Mouse (Mus musculus): ENCODE data around the gene Ppp4c. TPM values are rescaled to one million over a fixed set of nuclear protein-coding genes. Genes with fewer than 3 reads are reported as not detected.

The Ppp4c gene
- polyA plus RNA-seq, 1 experiment from 2014 or later = 313 TPM

DNA sequence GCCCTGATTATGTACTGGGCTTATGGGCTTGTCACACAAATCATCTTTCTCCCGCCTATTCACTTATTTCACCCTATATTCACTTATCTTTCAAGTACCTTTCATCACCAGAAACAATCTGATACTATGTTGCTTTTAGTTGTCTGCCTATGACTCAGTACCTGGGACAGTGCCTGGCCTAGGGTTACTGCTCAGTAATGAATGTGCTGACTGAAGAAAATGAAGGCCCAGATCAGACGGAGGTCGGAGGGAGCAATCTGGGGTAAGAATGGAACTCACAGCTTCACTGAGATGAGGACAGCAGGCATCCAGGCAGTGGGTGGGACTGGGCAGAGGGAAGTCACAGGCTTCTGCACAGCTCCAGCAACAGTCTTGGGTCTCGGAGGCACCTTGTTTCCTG lies 15.1 kb upstream of the Ppp4c start:
- no peak overlapping the region for H3K27ac ChIP-seq (ENCODE audit: low read depth, low read length)
- H3K9me3 ChIP-seq (ENCODE audit: control insufficient read depth, low read length) = no peaks in the 10 kb centered on the region
- ATAC-seq (ENCODE audit: low FRiP score) (no peak), DNase-seq (ENCODE audit: low spot score) (no peak)
- no peak overlapping the region for H3K4me3 ChIP-seq (ENCODE audit: low read depth, low read length)
- H3K27me3 ChIP-seq (ENCODE audit: control insufficient read depth, insufficient read depth, low read length) = no peaks in the 10 kb centered on the region
- H3K4me1 ChIP-seq (replicated peaks; ENCODE audit: control insufficient read depth, insufficient read depth, low read length) = peaks cover 9% of the 10 kb centered on the region
- peak overlapping the region; percentile 85 for H3K4me2 ChIP-seq (replicated peaks; ENCODE audit: low read depth, low read length)
- 66% methylated on average over 4 of the region's 4 CpGs for WGBS
- peak overlapping the region; percentile 81; the same call in 1 of the 2 replicates for H3K9ac ChIP-seq (ENCODE audit: low read depth, low read length)
- peaks cover 2% of the 10 kb centered on the region; the same call in 1 of the 2 replicates for H3K36me3 ChIP-seq (ENCODE audit: control insufficient read depth, insufficient read depth, low read length)

- no peak for DNase-seq (ENCODE audit: low spot score)
- H3K36me3 ChIP-seq (ENCODE audit: control insufficient read depth, insufficient read depth, low read length) = peaks cover 2% of the 10 kb centered on the region; the same call in 1 of the 2 replicates
These were observed 14.7 kb upstream of the Ppp4c start for GRCm38 (mm10) chr7:126806956-126807355.

DNA sequence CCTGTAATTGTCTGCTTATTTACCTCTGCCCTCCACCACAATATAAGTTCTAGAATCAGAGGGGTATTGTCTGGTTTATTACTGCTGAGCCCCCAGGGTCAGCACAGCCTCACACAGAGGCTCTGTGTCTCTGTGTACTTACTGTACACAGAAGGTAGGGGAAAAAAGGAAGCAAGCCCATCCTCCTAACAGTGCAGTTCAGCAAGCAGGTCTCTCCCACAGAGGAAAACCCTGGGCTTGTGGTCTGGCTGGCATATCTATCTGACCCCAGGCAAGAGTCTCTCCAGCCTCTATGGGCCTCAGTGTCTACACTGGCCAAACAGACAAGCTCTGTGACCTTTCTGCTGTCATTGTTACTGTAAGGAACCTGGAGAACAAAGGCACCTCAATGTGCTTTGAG lies 11.5 kb upstream of the Ppp4c start:
- Histone ChIP-seq H3K27ac (ENCODE audit: low read depth, low read length) (no peak overlapping the region), H3K4me3 (ENCODE audit: low read depth, low read length) (no peak overlapping the region), H3K4me2 (replicated peaks; ENCODE audit: low read depth, low read length) (no peak overlapping the region), H3K9ac (ENCODE audit: low read depth, low read length) (no peak overlapping the region), H3K4me1 (replicated peaks; ENCODE audit: control insufficient read depth, insufficient read depth, low read length) (peaks cover 9% of the 10 kb centered on the region), H3K9me3 (ENCODE audit: control insufficient read depth, low read length) (no peaks in the 10 kb centered on the region), H3K36me3 (ENCODE audit: control insufficient read depth, insufficient read depth, low read length) (peaks cover 2% of the 10 kb centered on the region; the same call in 1 of the 2 replicates), H3K27me3 (ENCODE audit: control insufficient read depth, insufficient read depth, low read length) (no peaks in the 10 kb centered on the region)
- ATAC-seq (ENCODE audit: low FRiP score) (no peak), DNase-seq (ENCODE audit: low spot score) (no peak)

More at GRCm38 (mm10) chr7:126806956-126807355, 14.7 kb upstream of the Ppp4c start:
- H3K27ac ChIP-seq (ENCODE audit: low read depth, low read length) = no peak overlapping the region
- ATAC-seq (ENCODE audit: low FRiP score) = no peak
- H3K9me3 ChIP-seq (ENCODE audit: control insufficient read depth, low read length) = no peaks in the 10 kb centered on the region
- peaks cover 9% of the 10 kb centered on the region for H3K4me1 ChIP-seq (replicated peaks; ENCODE audit: control insufficient read depth, insufficient read depth, low read length)
- no peaks in the 10 kb centered on the region for H3K27me3 ChIP-seq (ENCODE audit: control insufficient read depth, insufficient read depth, low read length)
- no peak overlapping the region for H3K4me2 ChIP-seq (replicated peaks; ENCODE audit: low read depth, low read length)
- 84% methylated on average over 6 of the region's 6 CpGs for WGBS
- H3K9ac ChIP-seq (ENCODE audit: low read depth, low read length) = no peak overlapping the region
- no peak overlapping the region for H3K4me3 ChIP-seq (ENCODE audit: low read depth, low read length)

GRCm38 (mm10) chr7:126803181-126803580 lies 10.9 kb upstream of the Ppp4c start:
- DNase-seq (ENCODE audit: low spot score) (no peak), ATAC-seq (ENCODE audit: low FRiP score) (no peak)
- Histone ChIP-seq H3K9me3 (ENCODE audit: control insufficient read depth, low read length) (no peaks in the 10 kb centered on the region), H3K4me1 (replicated peaks; ENCODE audit: control insufficient read depth, insufficient read depth, low read length) (peaks cover 6% of the 10 kb centered on the region), H3K27me3 (ENCODE audit: control insufficient read depth, insufficient read depth, low read length) (no peaks in the 10 kb centered on the region), H3K27ac (ENCODE audit: low read depth, low read length) (no peak overlapping the region), H3K36me3 (ENCODE audit: control insufficient read depth, insufficient read depth, low read length) (peaks cover 2% of the 10 kb centered on the region; the same call in 1 of the 2 replicates), H3K4me2 (replicated peaks; ENCODE audit: low read depth, low read length) (no peak overlapping the region), H3K4me3 (ENCODE audit: low read depth, low read length) (no peak overlapping the region), H3K9ac (ENCODE audit: low read depth, low read length) (no peak overlapping the region)
- 95% methylated on average over 6 of the region's 6 CpGs for WGBS

- Histone ChIP-seq H3K27ac (ENCODE audit: low read depth, low read length) (no peak overlapping the region), H3K4me2 (replicated peaks; ENCODE audit: low read depth, low read length) (no peak overlapping the region), H3K36me3 (ENCODE audit: control insufficient read depth, insufficient read depth, low read length) (peaks cover 2% of the 10 kb centered on the region; the same call in 1 of the 2 replicates), H3K4me1 (replicated peaks; ENCODE audit: control insufficient read depth, insufficient read depth, low read length) (no peaks in the 10 kb centered on the region; the same call in none of the 2 replicates), H3K9ac (ENCODE audit: low read depth, low read length) (no peak overlapping the region), H3K27me3 (ENCODE audit: control insufficient read depth, insufficient read depth, low read length) (no peaks in the 10 kb centered on the region), H3K4me3 (ENCODE audit: low read depth, low read length) (no peak overlapping the region), H3K9me3 (ENCODE audit: control insufficient read depth, low read length) (no peaks in the 10 kb centered on the region)
- WGBS = 86% methylated on average over 11 of the region's 11 CpGs
- DNase-seq (ENCODE audit: low spot score) (no peak), ATAC-seq (ENCODE audit: low FRiP score) (no peak)
These were observed 10.0 kb upstream of the Ppp4c start for GRCm38 (mm10) chr7:126802134-126802889.

DNA sequence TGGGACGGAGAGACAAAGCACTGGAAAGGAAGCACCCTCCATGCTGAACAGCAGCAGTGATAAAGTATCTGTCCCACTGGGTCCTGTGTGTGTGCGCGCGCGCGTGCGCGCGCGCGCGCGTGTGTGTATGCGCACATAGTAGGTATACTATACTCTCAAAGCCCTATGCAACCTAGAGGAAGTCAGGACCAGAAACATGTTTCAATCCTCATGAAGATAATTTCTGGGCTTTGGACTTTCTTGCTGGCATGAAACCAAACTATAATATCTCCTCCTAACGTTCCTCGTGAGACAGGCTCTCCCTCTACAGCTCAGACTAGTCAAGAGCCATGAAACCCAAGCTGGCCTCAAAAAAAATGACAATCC lies 8.7 kb upstream of the Ppp4c start:
- 96% methylated on average over 16 of the region's 16 CpGs for WGBS
- ATAC-seq (ENCODE audit: low FRiP score) (no peak), DNase-seq (ENCODE audit: low spot score) (no peak)
- Histone ChIP-seq H3K9me3 (ENCODE audit: control insufficient read depth, low read length) (no peaks in the 10 kb centered on the region), H3K4me1 (replicated peaks; ENCODE audit: control insufficient read depth, insufficient read depth, low read length) (peaks cover 2% of the 10 kb centered on the region), H3K27ac (ENCODE audit: low read depth, low read length) (no peak overlapping the region), H3K36me3 (ENCODE audit: control insufficient read depth, insufficient read depth, low read length) (peaks cover 5% of the 10 kb centered on the region; the same call in 1 of the 2 replicates), H3K9ac (ENCODE audit: low read depth, low read length) (no peak overlapping the region), H3K27me3 (ENCODE audit: control insufficient read depth, insufficient read depth, low read length) (no peaks in the 10 kb centered on the region), H3K4me2 (replicated peaks; ENCODE audit: low read depth, low read length) (no peak overlapping the region), H3K4me3 (ENCODE audit: low read depth, low read length) (no peak overlapping the region)

DNA sequence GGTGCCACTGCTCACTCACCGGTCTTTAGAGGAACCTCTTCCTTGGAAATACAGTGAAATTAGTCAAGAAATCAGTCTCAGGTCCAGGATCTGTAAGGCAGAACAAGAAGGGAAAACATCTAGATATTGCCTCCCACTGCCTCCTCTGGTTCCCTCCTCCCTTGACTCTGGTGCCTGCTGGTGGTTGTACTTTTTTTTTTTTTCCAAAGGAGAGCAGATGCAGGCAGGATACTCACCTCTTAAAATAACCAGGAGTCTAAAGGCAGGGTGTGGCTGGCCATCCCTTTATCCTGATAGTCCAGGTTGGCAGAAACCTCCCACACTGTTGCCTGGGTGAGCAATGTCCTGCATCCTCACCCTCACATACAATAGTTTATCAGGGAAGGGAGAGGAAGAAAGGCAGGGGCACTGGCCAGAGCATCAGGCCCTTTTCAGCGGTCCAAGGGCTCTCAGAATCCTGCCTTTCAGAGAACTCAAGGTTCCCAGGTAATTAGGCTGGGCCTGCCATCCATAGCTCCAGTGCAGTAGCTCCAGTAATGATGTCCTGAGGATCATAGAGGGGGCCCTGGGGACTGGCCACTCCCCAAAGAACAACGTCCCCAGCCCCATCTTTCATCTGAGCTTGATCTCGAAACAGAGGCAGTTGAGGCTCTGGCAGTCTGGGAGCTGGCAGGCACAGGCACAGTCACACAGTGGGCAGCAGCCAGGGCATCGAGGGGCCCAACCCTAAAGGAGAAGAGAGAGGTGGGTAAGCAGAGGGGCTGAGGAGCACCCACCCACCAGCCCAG lies 8.2 kb upstream of the Ppp4c start:
- H3K36me3 ChIP-seq (ENCODE audit: control insufficient read depth, insufficient read depth, low read length) = peaks cover 5% of the 10 kb centered on the region; the same call in 1 of the 2 replicates
- ATAC-seq (ENCODE audit: low FRiP score) (no peak), DNase-seq (ENCODE audit: low spot score) (no peak)
- peak overlapping the region; percentile 89 for H3K4me2 ChIP-seq (replicated peaks; ENCODE audit: low read depth, low read length)
- WGBS = 48% methylated on average over 5 of the region's 5 CpGs
- no peaks in the 10 kb centered on the region for H3K9me3 ChIP-seq (ENCODE audit: control insufficient read depth, low read length)
- peak overlapping the region; percentile 89; the same call in 1 of the 2 replicates for H3K27ac ChIP-seq (ENCODE audit: low read depth, low read length)
- H3K4me1 ChIP-seq (replicated peaks; ENCODE audit: control insufficient read depth, insufficient read depth, low read length) = peaks cover 2% of the 10 kb centered on the region
- H3K4me3 ChIP-seq (ENCODE audit: low read depth, low read length) = peak overlapping the region; percentile 75
- H3K9ac ChIP-seq (ENCODE audit: low read depth, low read length) = peak overlapping the region; percentile 64
- no peaks in the 10 kb centered on the region for H3K27me3 ChIP-seq (ENCODE audit: control insufficient read depth, insufficient read depth, low read length)

DNA sequence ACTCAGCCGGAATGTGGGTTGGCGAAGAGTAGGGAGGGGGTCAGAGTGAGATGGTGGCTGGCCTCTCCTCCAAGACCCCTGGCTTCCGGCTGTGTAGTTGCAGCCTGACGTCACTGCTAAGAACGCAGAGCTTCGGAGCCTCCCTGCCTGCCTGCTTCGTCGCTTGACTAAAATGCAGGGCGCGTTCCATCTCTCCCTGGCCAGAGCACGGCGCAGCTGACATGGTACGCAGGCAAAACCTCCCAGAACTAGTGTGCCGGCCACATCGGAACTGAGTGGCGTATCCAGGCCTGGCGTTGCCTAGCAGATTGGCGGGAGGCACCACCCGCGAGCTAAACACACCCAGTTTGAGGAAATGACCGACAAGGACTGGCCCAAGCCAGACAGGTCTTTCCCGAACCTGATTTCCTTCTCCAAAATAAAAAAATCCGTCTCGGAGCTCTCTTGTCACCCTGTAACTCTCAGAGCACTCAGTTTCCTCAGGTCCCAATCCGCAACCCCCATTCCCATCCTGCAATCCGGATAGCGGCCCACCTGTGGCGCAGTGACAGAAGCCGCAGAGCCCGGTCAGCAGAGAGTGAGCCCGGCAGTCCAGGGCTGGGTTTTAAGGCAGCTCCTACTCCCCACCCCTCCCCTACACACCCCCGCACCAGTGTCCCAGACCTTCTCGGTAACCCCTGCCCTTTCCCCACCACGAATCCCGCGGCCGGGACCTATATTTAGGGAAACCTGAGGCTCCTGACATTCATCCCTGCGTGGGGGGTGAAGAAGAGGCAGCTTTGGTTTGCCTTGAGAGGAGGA lies 7.4 kb upstream of the Ppp4c start:
- Histone ChIP-seq H3K9me3 (ENCODE audit: control insufficient read depth, low read length) (no peaks in the 10 kb centered on the region), H3K4me2 (replicated peaks; ENCODE audit: low read depth, low read length) (peak overlapping the region; percentile 89), H3K9ac (ENCODE audit: low read depth, low read length) (peak overlapping the region; percentile 64), H3K4me3 (ENCODE audit: low read depth, low read length) (peak overlapping the region; percentile 75), H3K36me3 (ENCODE audit: control insufficient read depth, insufficient read depth, low read length) (0 out of 2 replicates have a peak, but pooled peaks cover 3% of the 10 kb centered on the region), H3K27me3 (ENCODE audit: control insufficient read depth, insufficient read depth, low read length) (no peaks in the 10 kb centered on the region), H3K27ac (ENCODE audit: low read depth, low read length) (peak overlapping the region; percentile 89), H3K4me1 (replicated peaks; ENCODE audit: control insufficient read depth, insufficient read depth, low read length) (peaks cover 2% of the 10 kb centered on the region)
- 2% methylated on average over 38 of the region's 38 CpGs for WGBS
- DNase-seq (ENCODE audit: low spot score) (peak; percentile 87), ATAC-seq (ENCODE audit: low FRiP score) (peak; percentile 93)

Data from hindbrain, embryonic 11.5 days (tissue).